Mouse (Mus musculus) right cerebral cortex, adult 18-20 months (tissue): ENCODE results near the gene Eif3g.

Experiments used
- DNase-seq: peaks from one replicate; pipeline ENCODE4 v3.0.0; 2022; ENCODE audit warnings: mixed read lengths

Gene Eif3g

GRCm38 (mm10) chr9:20887704-20888385, 10.6 kb downstream of the Eif3g start, which contains the start of gene Ppan:
TSS of gene Ppan (plus strand) at chr9:20888175.
- DNase-seq = peak; percentile 98

GRCm38 (mm10) chr9:20887191-20887590, 11.2 kb downstream of the Eif3g start:
- no peak for DNase-seq

- no peak for DNase-seq
These were observed 11.9 kb downstream of the Eif3g start for GRCm38 (mm10) chr9:20886563-20886962.

DNA sequence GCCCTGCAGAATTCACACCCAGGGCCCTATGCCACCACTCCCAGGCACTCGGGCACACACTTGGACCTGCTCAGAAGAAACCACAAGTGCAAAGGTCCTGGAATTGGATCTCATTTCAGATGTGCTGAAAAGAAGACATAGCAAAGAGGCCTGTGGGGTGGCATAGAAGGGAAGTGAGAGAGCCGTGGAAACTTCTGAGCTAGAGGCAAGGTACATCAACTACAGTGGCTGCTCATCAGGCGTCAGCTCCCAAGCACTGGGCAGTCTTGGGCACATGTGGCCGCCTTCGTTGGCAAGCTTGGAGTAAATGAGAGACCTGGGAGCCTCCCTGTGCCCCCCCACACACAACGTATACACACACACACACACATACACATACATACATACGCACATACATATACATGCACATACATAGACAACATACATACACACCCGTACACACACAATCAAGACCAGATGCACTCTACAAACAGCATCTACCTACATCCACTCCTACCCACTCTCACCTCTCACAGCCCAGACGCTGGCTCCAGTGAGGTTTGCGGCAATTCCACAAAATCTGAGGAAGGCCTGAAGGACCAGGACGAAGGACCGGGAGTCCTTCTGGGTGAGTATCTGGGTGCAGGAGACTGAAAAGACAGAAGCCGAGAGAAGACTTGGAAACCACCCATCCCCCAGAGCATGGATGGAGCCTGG, 19.2 kb downstream of the Eif3g start, which contains the start of gene Angptl6:
TSS of gene Angptl6 (minus strand) at position 631 of the 696 bp plus-strand sequence.
- no peak for DNase-seq

- no peak for DNase-seq
These were observed 19.7 kb downstream of the Eif3g start for GRCm38 (mm10) chr9:20878710-20879065.

GRCm38 (mm10) chr9:20878041-20878709, 20.2 kb downstream of the Eif3g start:
- DNase-seq = peak; percentile 100

DNA sequence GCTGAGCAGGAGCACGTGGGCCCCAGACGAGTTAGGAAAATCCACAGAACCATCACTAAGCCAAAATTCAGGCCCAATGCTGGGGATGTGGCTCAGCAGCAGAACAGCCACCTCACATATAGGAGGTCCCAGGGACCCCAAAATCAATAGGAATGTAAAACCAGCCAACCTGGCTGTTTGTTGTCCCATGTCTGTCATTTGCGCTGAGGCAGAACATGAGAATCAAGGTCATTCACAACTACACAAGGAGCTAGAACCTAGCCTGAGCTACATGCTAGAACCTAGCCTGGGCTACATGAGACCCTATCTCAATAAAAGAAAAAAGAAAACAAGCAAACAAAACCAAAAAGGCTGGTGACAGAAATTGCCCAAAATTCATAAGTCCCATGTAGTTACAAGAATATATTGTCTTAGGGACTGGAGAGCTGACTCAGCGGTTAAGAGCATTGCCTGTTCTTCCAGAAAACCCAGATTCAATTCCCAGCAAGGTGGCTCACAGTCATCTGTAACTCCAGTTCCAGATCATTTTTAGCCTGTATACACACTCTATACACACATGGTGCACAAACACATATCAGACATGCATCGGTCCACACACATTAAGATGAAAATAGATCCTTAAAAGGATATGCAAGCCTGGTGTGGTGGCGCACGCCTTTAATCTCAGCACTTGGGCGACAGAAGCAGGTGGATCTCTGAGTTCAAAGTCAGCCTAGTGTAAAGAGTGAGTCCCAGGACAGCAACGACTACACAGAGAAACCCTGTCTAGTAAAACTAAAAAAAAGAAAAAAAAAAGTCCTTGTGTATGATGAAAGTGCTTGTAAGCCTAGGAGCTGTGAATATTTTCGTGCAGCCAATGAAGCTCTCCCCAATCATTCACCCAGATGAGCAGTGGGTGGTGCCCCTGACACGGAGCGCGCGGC, 21.0 kb downstream of the Eif3g start:
- DNase-seq = no peak

GRCm38 (mm10) chr9:20876318-20877117, 21.9 kb downstream of the Eif3g start:
- DNase-seq = no peak

GRCm38 (mm10) chr9:20875021-20875790, 23.2 kb downstream of the Eif3g start:
- peak; percentile 66 for DNase-seq

DNA sequence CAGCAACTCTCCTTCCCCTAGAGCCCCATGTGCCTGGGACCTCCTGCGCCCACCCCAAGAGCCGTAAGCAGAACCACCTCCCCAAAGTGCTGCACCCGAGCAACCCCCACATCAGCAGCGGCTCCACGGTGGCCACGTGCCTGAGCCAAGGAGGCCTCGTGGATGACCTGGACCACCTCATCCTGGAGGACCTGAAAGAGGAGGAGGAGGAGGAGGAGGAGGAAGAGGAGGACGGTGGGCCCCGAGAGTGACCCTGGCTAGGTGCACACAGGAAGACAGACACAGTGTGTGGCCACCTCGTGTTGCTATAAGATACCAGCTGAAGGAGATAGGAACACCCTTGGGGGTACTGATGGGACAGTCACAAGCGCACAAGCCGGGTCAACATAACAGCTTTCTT, 24.9 kb downstream of the Eif3g start:
- DNase-seq = no peak

- no peak for DNase-seq
These were observed 25.4 kb downstream of the Eif3g start for GRCm38 (mm10) chr9:20872991-20873390.

GRCm38 (mm10) chr9:20870211-20871173, 27.9 kb downstream of the Eif3g start:
- DNase-seq = no peak

GRCm38 (mm10) chr9:20869246-20869645, 29.2 kb downstream of the Eif3g start:
- no peak for DNase-seq

DNA sequence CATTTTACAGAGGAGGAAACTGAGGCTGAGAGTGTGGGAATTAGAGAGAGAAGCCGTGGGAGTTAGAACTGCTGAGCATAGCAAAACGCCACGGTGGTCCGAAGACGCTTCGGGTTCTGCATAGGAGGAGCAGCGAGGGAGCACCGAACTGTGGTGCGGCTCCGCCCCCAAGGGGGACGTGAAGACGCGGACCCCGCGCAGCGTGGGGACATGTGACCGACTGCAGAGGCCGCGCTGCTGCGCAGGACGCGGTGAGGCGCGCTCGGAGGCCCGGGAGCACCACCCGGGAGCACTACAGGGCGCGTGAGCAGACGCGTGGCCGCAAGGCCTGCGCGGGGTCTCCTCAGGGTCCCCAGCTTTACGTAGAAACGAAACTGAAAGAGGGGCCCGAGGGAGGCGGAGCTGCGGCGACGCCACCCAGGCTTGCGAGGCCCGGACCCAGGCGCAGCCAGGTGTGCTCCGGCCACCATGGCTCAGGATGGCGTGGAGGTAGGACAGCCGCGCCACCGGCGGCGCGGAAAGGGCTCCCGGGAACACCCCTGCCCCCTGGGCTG, 29.9 kb downstream of the Eif3g start, which contains the start of gene A230050P20Rik:
TSS of gene A230050P20Rik (plus strand) at position 195 of the 554 bp plus-strand sequence.
- peak; percentile 90 for DNase-seq

GRCm38 (mm10) chr9:20866879-20867278, 31.5 kb downstream of the Eif3g start:
- DNase-seq = no peak

- no peak for DNase-seq
These were observed 36.2 kb downstream of the Eif3g start for GRCm38 (mm10) chr9:20862225-20862624.

DNA sequence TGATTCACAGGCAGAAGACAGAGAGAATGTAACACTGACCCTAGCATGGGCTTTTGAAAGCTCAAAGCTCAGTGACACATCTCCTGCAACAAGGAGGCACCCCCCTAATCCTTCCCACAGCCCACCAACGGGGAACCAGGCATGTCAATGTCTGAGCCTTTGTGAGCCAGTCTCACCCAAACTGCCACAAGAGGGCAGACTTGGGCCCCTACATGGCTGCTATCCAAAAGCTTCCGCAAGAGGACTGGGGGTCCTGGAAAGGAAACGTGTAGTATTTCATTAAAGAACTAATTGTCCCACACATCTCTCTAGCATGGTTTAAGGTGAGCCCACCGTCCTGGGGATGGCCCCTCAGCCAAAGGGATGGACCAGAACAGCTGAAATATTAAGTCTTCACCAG, 36.6 kb downstream of the Eif3g start:
- no peak for DNase-seq

DNA sequence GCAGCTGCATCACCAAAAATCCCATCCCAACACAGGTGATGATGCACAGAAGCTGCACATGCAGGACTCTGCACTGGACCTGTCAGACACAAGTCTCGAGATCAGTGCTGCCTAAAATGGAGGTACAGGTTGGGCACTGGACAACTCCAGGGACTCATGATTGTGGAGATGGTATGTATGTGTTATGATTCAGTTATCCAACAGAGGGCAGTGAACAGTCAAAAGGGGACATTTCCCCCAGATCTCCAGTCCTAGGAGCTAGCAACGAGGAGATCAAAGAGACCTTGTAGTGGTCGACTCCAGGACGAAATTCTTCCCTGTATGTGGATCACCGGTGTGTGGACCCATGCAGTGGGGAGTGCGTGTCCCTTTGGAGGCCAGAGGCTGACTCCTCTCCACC, 38.5 kb downstream of the Eif3g start:
- no peak for DNase-seq

GRCm38 (mm10) chr9:20857131-20857530, 41.3 kb downstream of the Eif3g start:
- DNase-seq = no peak
